Mouse (Mus musculus): ENCODE measurements at regions not wholly inside any gene's neighbourhood (a gene's known extent, or its start where the extent isn't known, plus 50 kb on each side); places are given as distances from the start of the nearest gene placed in this dataset.
A peak's percentile ranks its signal among the peaks of the same experiment; 100 is the strongest.

DNA sequence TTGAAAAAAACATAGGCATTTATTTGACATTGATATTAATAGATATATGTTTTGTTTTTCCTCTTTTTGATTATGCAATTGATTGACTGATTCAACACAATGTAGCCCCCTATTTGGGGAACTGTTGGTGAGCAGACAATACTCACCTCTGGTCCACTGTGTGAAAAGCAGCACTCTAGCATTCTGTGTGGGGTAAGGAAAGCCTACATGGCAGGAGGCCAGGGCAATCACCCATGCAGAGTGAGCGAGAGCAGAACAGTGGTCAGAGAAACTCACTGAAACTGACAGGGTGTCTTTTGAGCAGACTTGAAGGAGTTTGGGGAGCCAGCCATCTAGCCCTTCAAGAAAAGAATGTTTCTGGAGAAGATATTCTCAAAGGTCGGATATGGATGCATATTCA, 73.2 kb upstream of the Azi2 start:
- DNase-seq = no peak

DNA sequence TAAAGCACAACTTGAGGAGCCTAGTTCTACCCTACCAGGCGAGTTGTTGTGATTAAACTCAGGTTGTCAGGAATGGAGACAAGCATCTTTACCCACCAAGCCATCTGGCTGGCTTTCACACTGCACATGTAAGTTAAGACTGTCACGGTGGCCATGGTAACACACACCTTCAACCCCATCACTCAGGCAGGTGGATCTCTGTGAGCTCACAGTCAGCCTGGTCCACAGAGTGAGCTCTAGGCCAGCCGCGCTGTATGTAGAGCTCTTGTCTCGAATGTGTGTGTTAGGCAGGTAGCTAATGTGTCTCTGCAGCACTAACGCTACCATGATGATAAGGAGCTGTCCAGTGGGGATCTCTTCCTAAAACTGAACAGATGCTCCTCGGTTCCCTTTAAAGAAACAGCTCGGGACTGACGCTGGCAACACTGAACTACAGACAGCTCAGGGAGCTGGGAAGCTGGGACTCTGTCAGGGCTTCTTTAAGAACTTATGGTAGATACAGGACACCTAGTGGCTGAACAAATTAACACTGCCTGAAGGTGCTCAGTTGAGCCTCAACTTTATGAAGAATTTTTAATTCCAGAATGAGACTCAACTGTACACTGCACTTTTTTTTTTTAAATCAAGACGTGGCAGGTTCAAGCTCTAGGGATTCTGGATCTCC, 73.8 kb upstream of the Azi2 start:
- DNase-seq = no peak

DNA sequence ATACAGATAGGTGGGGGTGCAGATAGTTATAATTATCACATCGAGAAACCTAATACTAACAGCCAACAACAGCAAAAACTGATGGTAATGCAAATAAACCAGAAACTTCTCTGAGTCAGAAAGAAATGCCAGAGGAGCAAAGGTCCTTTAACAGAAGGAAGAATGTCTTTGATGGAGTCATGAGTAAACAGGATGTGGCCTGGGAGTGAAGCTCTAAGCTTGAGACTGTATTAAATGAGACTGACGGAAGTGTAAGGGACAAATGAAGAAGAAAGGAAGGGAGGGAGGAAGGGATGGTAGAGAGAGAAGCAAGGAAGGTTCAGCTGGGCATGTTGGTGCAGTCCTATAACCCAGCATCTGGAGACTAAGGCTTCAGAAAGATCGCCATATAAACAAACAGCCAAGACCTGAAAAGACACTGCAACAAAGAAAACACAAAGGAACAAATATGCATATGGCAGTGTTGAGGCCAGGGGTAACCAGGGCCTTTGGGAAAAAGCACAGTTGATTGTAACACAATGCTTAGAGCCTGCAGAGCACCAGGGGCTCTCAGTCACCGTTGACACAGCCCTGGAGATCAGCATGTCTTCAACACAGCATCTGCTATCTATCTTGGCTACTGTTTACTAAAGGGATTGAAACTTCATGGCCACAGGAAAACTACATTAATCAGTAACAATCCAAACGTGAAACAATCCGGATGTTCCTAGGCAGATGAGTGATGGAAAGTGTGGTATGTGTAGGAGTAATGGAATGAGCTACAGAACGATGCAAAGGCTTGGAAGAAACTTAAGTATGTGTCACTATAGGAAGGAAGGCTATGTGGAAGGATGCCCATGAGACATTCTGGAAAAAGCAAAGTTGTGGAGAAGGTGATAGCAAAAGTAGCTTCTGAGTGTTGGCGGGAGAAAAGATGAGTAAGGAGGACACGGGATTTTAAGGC, 77.9 kb upstream of the Azi2 start:
- DNase-seq = no peak

DNA sequence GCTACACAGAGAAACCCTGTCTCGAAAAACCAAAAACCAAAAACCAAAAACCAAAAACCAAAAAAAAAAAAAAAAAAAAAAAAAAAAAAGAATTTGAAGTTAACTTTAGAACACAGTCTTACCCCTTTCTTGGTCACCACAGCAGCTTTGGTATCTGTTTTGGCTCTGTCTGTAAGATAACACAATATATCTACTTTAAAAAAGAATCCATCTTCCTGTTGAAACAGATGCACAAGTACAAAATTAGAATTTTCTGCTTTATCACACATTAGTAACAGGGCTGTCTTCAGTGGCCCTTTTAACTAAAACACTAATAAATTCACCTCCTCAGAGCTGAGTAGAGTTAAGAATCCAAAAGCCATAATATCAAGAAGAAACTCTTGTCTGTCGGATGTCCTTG, 80.5 kb upstream of the Azi2 start:
- DNase-seq = no peak

DNA sequence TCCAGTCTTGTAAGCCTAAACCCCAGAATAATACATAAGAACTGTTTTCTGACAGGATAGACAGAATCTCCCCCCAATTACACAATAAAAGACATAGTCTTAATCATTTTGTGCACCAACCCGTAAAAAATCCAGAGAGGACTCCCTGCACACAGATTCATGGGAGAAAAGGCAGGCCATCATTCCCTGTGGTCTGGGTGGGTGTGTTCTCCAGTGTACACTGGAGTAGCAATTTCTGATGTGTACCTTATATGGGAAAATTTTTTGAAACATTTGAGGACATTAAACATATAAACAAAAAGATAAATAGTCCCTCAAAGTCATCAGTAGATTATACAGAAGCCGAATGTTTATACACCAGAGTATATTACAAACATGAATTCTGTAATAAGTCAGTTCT, 83.1 kb upstream of the Azi2 start:
- no peak for DNase-seq

DNA sequence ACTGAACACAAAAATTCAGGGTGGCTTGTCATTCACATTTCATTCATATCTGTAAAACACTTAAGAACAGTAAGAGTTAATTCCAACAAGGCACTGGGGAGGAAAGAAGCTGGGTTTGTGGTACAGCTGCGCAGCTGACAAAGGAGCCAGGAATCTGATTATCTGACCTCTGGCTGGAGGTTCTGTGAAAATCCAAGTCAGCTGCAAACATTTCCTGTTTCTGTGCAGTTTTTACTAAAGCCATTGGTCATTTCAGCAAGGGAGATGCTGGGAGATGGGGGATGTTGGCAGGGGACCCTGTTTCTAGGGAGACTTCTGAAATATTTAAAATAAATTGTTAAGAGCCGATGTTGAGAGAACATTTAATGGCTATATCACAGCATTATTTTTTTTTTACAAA, 83.6 kb upstream of the Azi2 start:
- no peak for DNase-seq

DNA sequence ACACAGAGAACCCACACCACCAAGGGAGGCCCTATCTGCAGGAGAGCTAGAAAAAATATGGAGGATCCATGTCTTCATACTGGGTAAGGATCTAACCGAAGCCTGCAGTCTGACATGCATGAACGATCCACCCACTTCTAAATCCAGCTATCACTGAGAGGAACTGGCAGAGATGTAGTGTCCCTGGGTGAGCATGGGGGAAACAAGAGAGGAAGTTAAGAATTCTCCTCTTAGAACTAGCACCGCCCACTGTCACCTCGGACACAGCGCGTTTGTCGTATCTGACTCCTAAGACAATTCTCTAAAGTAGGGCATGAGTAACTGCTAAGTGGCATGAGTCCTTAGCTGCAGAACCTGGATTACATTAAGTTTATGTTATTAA, 112.8 kb upstream of the Azi2 start:
- DNase-seq = no peak

DNA sequence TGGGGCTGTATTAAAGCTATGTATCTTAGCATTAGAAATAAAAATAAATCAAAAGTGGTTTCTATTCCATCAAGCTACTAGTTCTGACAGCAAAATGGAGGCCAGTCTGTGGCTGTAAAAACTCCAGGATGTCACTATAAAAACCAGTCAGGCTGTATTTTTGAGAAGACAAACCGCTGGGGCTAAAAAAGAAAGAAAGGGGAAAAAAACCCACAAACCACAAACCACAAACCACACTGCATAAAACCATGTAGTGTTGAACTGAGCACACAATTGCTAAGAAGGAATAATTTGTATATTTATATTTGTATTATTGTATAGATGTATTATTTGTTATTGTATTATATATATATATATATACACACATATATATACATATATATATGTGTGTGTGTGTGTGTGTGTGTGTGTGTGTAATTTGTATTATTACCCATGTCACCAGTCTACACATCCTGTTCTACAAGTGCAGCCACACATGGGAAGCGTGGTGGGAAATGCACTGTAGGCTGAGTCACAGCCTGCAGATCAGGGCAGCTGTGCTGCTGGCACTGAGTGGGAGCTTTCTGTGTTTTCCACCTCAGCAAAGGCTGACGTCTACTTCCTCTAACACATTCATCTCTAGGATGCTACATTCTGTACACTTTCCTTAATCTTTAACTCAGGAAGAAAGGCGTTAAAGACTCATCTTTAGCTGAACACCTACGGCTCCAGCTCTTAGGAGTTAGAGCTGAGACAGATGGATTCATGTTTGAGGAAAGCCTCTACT, 113.4 kb upstream of the Azi2 start:
- DNase-seq = peak in 1 of 2 experiments; percentile 29

DNA sequence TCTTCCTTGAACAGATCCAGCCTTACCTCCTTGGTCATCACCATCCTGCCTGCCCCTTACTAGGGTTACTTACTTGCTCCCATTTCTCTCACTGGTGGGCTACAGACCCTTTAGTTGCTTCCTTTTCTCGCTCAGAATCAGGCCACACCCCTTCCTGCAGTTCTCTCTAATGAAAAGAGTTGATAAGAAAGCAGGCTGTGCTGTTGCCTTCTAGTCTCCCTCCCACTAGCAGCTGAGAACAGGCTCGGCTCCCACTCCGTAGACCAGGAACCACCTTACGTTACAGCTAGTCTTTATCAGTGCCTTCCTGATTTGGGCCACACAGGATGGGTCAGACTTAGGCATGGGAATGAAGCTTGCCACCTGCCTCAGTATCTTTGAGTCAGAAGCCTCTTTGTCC, 117.3 kb upstream of the Azi2 start:
- DNase-seq = no peak

DNA sequence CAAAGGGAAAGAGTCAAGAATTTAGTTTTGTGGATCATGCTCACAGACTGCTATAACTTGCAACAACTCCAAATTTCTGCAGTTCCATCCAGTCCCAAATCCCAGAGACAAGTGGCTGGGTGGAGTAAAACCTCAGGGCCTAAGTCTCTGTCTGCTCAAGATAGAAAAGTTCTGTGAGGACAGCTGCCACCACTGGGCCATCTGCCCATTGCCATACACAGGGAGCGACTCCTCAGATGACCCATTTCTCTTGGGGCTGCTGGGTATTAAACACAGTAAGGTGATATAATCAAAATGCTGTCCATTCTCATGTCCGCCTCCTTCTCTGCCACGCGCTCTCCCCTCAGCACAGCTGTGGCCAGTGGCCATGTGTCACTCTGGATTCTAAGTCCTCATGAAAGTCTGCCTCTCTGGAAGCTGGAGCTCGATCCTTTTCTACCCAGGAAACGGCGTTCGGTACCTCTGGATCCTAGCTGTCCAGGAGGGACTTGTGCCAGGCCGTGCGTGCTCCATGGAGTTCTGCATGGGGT, 132.3 kb upstream of the Azi2 start:
- DNase-seq = no peak

DNA sequence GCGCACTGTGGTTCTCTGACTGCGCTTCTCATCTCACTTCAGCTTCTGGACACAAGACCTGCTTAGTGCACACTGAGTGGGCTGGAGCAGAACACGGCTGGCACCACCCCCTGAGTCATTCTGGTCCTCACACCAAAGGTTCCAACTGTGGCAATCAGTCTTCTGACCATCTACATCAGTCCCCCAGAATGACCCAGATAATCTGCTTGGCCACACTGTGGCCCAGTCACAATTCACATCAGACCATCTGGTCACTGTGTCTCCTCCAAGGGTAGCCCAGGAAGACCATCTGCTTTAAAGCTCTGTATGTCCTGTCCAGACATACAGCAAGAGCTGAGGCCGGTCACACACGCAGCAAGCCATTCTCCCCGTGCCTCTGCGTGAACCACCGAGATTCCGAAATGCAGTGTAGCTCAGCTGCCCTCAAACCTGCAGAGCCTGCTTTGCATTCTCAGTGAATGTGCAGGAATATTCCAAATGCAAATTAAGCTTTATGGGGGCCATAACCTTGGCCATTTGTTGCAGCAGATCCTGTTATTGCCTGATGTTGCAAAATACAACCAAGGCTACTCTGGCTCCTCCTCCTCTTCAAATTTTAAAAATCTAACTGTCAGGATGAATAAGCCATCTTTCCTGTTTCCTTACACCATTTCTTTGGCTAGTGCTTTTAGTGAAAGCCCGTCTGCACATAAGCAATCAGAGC, 135.1 kb upstream of the Azi2 start:
- no peak for DNase-seq

DNA sequence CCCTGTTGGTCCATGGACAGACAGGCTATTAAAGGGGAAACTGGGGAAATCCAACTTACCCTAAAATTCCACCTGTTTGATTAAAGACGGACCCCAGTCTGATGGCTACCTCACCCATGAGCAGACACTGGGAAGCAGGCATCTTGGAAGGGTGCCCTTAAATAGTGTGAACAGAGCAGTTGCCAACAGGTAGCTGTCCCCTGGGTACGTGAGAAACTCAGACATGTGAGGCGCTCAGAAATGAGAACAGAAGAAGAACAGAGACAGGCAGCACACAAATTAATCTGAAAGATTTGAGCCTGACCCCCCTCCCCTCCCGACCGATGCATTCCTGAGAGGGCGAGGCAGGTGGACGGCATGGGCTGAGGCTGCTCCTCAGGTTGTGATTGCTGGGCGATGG, 135.7 kb upstream of the Azi2 start:
- no peak for DNase-seq

DNA sequence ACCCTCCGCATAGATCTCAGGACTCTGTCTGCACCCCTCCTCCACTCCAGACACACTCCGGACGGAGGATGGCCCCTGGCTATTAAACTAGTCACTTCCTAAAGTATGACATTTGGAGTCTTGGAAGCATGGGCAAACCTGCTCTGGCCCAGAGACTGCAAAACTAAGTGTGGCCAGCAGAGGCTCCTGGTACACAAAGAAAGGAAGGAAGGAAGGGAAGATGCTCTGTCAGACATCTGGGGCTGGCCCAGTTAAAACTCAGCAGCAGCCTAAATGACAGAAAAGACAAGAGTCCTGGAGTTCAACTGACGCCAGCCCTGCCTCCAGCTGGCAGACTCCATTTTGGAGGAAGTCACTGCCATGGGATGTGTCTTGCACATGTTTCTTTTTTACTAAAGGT, 137.3 kb upstream of the Azi2 start:
- DNase-seq = no peak

DNA sequence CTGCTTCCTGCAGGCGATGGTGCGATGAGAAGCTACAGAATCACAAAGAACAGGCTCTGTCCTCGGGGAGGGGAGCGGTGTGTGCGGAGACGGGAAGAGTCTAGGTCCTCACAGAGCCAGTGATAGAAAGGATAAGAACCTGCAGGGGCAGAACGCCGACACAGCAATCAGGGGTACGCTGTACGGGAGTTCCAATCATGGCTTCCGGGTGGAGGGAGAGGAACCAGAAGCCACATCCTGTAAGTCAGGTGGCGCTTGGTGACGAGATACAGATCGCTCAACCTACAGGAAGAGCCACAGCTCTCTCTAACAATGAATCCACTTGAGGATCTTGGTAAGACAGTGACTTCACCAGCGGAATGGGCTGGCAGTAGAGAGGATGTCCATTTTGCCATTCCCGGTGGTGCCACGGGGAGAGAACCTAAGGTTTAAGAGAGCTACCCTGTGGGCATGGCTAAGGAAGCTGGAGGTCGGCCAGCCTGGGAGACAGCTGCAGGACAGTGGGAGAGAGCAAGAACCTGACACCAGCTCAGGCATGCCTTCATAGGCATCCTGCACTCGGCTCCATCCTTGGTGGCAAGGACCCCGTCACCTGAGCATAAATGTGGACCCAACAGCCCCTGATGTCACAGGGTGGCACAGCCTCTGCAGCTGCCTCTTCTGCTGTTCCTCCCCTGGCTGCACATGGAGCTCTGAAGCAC, 137.9 kb upstream of the Azi2 start:
- DNase-seq = peak; percentile 40 to 50

DNA sequence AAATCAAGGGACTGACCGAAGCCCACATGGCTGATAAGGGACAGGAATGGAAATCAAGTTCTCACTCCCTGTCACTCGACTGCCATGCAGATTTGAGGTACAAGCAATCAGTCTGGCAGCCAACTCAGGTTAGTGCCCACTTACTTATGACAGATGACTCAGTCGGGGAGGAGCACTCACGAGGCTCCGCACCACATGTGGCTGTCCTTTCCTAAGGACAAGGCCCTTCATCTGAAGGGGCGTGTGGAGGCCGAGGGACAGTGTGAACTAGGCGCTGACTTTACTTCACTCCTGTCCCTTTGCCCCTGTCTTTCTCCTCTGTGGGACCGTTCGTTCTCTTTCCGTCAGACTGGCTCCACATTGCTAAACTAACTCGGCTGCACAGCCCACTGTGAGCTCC, 139.7 kb upstream of the Azi2 start:
- no peak for DNase-seq

DNA sequence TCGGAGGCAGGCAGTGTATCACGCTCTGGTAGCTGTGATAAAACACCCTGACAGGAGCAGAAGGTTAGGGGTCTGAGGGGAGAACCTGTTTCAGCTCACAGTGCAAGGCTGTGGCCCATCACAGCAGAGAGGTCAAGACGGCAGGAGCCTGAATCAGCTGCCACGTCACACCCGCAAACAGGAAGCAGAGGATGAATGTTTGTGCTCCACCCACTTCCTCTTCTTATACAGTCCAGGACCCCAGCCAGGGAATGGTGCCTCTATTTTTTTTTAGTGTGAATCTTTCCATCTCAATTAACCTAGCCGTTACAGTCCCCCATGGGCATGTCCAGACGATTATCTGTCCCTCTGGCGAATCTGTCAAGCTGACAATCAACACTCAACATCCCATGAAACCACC, 143.8 kb upstream of the Azi2 start:
- DNase-seq = no peak

DNA sequence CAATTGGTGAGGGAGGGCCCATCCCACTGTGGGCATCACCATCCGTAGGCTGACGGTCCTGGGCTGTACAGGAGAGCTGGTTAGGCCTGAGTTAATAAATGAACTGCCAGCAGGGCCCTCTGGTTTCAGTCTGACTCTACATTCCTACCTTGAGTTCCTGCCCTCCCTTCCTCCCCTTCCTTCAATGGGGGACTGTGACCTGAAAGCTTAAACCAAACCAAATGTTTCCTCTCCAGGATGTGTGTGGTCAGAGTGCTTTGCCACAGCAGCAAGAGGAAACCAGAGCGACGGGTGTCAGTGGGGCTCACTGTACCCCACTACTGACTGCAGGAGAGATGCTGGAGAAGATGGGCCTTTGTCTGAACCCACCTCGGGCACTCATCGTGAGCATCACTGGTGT, 147.7 kb upstream of the Azi2 start:
- no peak for DNase-seq

DNA sequence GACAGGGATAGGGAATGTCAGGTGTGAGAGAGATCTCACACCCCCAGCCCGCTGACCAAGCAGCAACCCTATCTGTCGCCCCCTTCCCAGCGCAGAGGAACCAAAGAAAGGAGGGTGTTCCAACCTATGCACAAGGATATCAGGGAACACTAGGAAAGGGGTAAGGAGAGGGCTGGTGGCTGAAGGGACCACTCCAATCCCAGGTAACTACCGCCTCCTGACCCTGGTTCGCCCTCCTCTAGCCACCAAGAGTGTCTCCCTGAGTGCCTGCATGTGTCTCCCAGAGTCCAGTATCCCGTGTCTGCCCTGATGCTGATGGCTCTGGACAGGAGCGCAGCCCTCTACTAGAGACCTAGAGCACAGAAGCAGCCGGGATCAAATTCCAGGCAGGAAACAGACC, 167.1 kb upstream of the Azi2 start:
- no peak for DNase-seq

DNA sequence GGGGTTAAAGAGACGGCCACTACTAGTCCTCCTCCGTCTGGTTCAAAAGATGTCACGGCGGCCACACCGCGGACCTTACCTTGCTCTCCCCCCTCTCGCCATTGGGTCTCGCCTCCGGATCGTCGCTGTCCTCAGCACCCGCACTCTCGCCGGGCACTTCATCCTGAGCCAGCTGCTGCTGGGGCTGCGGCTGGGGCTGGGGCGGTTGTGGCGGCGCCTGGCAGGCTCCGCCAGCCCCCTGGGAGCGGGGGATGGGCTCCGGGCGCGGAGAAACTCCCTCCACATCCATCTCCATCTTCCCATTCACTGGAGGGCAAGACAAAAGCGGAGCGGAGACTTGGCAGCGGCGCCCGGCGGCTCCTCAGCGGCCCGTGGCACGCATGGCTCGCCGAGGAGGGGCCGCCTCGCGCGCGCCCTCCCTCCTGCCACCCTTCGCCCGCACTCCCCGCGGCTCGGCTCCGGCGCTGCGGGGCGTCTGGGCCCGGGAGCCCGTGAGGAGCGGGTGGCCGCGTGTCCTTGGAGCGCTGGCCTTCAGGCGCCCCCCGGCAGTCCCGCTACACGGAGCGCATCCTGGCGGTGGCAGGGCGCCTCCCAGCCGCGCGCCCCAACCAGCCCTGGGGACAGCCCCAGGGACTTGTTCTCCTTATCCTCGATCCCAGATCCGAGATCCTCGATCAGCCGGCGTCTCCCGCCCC, 167.8 kb upstream of the Azi2 start:
- no peak for DNase-seq

DNA sequence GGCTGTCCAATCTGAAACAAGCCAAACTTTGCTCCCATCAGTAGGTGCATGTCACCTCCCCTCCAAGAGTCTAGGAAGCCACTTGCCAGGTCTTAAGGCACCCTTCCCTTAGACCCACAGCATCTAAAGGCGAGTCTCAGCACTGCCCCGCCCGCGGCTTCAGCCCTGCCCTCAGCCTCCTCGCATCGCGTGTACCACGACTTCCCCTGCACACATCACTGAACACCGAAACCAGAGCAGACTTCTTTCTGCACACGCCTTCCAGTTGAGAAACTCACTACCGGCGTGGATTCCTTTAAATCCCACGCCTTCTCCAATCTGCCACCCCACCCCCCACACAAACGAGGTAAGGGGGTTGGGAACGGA, 168.3 kb upstream of the Azi2 start:
- DNase-seq = no peak

DNA sequence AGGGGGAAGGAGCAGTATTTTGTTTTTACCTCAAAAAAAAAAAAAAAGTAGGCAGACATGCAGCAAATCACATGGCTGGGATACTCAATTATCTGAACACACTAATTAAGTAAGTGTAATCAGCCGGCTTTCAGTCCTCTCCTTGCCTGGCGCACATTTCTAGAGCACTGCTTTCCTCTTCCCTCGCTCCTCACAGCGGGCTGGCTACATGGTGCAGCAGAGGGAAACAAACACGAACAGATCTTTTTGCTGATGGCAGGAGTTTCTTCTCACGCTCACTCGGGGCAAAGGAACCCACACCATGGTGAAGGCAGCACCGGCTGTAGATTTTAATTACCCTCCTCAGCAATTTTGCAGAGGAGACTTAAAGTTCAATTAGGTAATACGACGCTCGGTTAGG, 169.7 kb upstream of the Azi2 start:
- DNase-seq = no peak

DNA sequence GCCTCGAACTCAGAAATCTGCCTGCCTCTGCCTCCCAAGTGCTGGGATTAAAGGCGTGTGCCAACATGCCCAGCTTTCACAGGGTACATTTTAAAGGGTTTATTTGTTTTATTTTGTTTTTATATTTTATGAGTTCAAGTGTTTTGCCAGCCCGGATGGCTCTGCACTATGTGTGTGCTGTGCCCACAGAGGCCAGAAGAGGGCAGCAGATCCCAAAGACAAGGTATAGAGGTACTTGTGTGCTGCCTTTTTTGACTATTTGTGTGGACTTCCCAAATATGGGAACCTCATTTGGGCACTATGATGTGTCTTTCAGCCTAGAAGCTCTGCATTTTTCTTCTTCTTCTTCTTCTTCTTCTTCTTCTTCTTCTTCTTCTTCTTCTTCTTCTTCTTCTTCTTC, 176.4 kb upstream of the Azi2 start:
- DNase-seq = no peak

All from thymus, postnatal 36 days (tissue).